Mouse (Mus musculus) liver, embryonic 16.5 days (tissue): ENCODE data around the gene Utp11. TPM values are rescaled to one million over a fixed set of nuclear protein-coding genes. Genes with fewer than 3 reads are reported as not detected.
"Not testable (repeated sequence)": the region's sequence is repeated elsewhere in the genome, so short reads cannot be mapped to it uniquely, and the experiment has no call there.

Source experiments
- ATAC-seq: fragments of 200-750 bp; cut with Nextera tagmentation; 2 replicates; pipeline ENCODE4 v1.8.0; 2017; ENCODE audit warnings: low read depth, mild to moderate bottlenecking, moderate number of reproducible peaks, moderate library complexity
- H3K27ac ChIP-seq: fragments of 300-500 bp; sonication (generic); 2 replicates; pipeline ENCODE4 v1.5.1; 2014; ENCODE audit warnings: mild to moderate bottlenecking, low read length
- H3K27me3 ChIP-seq: fragments of 300-500 bp; sonication (generic); 2 replicates; pipeline ENCODE4 v1.6.1; 2014; ENCODE audit warnings: low read depth, low read length, mixed read lengths; ENCODE audit not compliant: control insufficient read depth, insufficient read depth
- H3K36me3 ChIP-seq: fragments of 300-500 bp; sonication (generic); 2 replicates; pipeline ENCODE4 v1.6.1; 2014; ENCODE audit warnings: mild to moderate bottlenecking; ENCODE audit not compliant: control insufficient read depth, insufficient read depth
- H3K4me1 ChIP-seq: fragments of 300-500 bp; sonication (generic); 2 replicates; pipeline ENCODE4 v1.6.1; 2014; ENCODE audit warnings: low read depth, low read length, mixed read lengths; ENCODE audit not compliant: control insufficient read depth
- H3K4me2 ChIP-seq: fragments of 300-500 bp; sonication (generic); 2 replicates; pipeline ENCODE4 v1.6.1; 2014; ENCODE audit warnings: low read depth, low read length, mixed read lengths
- H3K4me3 ChIP-seq: fragments of 300-500 bp; sonication (generic); 2 replicates; pipeline ENCODE4 v1.5.1; 2014; ENCODE audit warnings: low read depth, mild to moderate bottlenecking, low read length
- H3K9ac ChIP-seq: fragments of 300-500 bp; sonication (generic); 2 replicates; pipeline ENCODE4 v1.6.1; 2014; ENCODE audit warnings: low read depth, low read length
- H3K9me3 ChIP-seq: fragments of 300-500 bp; sonication (generic); replicated peaks from 2 replicates; pipeline ENCODE4 v1.6.1; 2016; ENCODE audit warnings: low read length; ENCODE audit not compliant: control insufficient read depth
- WGBS: fragments of 180-500 bp; shearing (Covaris S2); extraction: QIAGEN DNeasy Blood & Tissue Kit; methylation state at CpG from one replicate; pipeline ENCODE4 v1.1.7; 2014; ENCODE audit not compliant: insufficient replicate concordance; 5-methylcytosine and 5-hydroxymethylcytosine counted together
- polyA plus RNA-seq: library from polyadenylated mRNA; unstranded; fragments of >200 nt; fragmentation: Nextera tagmentation; extraction: Ambion mirVana; gene quantifications from 2 replicates; pipeline ENCODE4 v1.2.1, GENCODE M21; 2015

The Utp11 gene
- polyA plus RNA-seq, 1 experiment from 2014 or later: 19.9 TPM

DNA sequence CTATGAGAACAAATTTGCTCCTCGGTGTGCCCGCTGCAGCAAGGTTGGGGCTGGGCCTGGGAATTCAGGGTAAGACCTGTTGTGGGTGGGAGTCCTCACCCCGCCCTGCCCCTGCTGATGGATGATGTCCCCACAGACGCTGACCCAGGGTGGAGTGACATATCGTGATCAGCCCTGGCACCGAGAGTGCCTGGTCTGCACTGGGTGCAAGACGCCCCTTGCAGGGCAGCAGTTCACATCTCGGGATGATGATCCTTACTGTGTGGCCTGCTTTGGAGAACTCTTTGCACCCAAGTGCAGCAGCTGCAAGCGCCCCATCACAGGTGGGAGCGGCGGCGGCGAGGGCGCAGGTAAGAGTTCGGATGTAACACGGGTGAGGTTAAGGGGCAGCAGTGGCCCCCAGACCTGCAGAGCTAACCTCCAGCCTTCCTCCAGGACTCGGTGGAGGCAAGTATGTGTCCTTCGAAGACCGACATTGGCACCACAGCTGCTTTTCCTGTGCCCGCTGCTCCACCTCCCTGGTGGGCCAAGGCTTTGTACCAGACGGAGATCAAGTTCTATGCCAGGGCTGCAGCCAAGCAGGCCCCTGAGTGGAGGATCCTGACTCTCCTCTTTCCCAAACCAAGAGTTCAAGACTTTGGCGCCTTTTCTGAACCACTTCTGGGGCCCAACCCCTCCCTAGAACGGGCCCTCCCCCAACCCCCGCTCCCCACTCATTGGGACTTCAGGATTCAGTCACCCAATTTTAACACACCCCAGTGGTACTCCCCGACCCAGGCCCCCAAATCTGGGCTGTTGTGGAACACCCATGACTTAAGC lies 14.2 kb upstream of the Utp11 start:
- H3K27ac ChIP-seq, H3K36me3 ChIP-seq: not testable (repeated sequence)

GRCm38 (mm10) chr4:124705661-124706269 lies 12.4 kb upstream of the Utp11 start:
- Histone ChIP-seq H3K4me2 (no peak overlapping the region), H3K9ac (no peak overlapping the region), H3K9me3 (no peaks in the 10 kb centered on the region), H3K27me3 (peaks cover 10% of the 10 kb centered on the region), H3K4me3 (no peak overlapping the region), H3K36me3 (no peaks in the 10 kb centered on the region; the same call in 1 of the 2 replicates), H3K4me1 (peaks cover 50% of the 10 kb centered on the region), H3K27ac (peak overlapping the region; percentile 50)
- ATAC-seq: no peak
- 73% methylated on average over 23 of the region's 23 CpGs for WGBS

More for the DNA sequence above, 14.2 kb upstream of the Utp11 start:
- H3K9ac ChIP-seq, ATAC-seq, H3K4me3 ChIP-seq, H3K4me2 ChIP-seq, H3K9me3 ChIP-seq, H3K27me3 ChIP-seq: not testable (repeated sequence)
- peaks cover 52% of the 10 kb centered on the region for H3K4me1 ChIP-seq
- 74% methylated on average over 25 of the region's 25 CpGs for WGBS

DNA sequence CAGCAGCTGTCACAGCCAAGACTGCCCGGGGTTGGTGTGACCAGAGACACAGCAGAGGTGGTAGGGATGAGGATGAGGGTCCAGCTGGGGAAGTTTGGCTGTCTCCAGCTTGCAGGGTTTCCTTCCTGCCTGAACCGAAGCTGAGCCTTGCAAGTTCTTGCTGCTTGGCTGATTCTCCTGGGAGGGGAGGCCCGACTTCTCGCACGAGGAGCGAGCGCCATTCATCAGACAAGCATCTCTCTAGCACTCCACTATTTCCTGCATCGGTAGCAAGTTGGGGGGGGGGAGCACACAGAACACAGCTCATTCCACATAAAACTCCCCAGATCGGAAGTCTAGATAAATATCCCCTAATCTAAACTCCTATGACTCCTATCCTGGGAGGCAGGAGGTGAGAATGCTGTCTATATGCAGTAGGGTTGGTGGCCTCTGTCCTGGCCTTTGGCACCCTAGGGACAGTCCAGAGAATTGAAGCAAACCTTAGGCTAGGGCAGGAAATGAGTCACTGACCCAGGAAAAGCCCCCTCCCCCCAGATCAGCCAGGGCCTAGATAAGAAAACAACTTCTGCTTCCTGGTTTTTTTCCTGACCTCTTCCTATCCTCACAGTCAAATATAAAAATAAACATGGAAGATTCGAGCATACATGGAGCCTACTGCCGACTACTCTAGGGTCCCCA lies 11.5 kb upstream of the Utp11 start:
- no peaks in the 10 kb centered on the region; the same call in 1 of the 2 replicates for H3K36me3 ChIP-seq
- H3K4me2 ChIP-seq: peak overlapping the region; percentile 15; the same call in 1 of the 2 replicates
- H3K4me3 ChIP-seq: no peak overlapping the region
- H3K27me3 ChIP-seq: peaks cover 15% of the 10 kb centered on the region
- peak overlapping the region; percentile 50 for H3K27ac ChIP-seq
- H3K4me1 ChIP-seq: peaks cover 47% of the 10 kb centered on the region
- no peak overlapping the region; the same call in 1 of the 2 replicates for H3K9ac ChIP-seq
- H3K9me3 ChIP-seq: no peaks in the 10 kb centered on the region
- ATAC-seq: no peak
- WGBS: 18% methylated on average over 11 of the region's 11 CpGs

- peak overlapping the region; percentile 50 for H3K27ac ChIP-seq
- peak overlapping the region; percentile 18; the same call in 1 of the 2 replicates for H3K4me2 ChIP-seq
- H3K4me1 ChIP-seq: peaks cover 41% of the 10 kb centered on the region
- H3K9me3 ChIP-seq: no peaks in the 10 kb centered on the region
- H3K9ac ChIP-seq: no peak overlapping the region; the same call in 1 of the 2 replicates
- no peak for ATAC-seq
- H3K27me3 ChIP-seq: peaks cover 15% of the 10 kb centered on the region
- H3K4me3 ChIP-seq: no peak overlapping the region
- 24% methylated on average over 6 of the region's 6 CpGs for WGBS
- no peaks in the 10 kb centered on the region; the same call in 1 of the 2 replicates for H3K36me3 ChIP-seq
Observed at GRCm38 (mm10) chr4:124703881-124704796, 10.7 kb upstream of the Utp11 start.

DNA sequence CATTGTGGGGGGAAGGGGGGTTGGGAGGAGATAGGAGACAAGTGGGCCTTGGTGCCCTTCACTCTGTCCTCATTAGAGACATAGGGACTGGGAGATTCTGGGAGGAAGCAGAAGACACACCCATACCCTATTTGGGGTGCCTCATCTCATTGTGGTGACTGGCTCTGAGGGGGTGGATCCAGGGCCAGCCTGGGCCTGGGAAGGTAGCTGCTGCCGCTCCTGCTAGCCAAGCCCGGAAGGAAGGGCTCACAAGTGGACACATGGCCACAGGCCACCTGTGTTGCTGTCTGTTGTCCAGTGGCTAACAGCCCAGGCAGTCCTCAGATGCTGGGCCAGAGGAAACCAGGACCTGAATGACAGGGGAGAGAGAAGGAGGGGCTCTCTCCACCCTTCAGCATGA lies 10.0 kb upstream of the Utp11 start:
- peak overlapping the region; percentile 43 for H3K27ac ChIP-seq
- 23% methylated on average over 2 of the region's 2 CpGs for WGBS
- no peak for ATAC-seq
- no peaks in the 10 kb centered on the region; the same call in 1 of the 2 replicates for H3K36me3 ChIP-seq
- no peaks in the 10 kb centered on the region for H3K9me3 ChIP-seq
- H3K4me1 ChIP-seq: peaks cover 34% of the 10 kb centered on the region
- no peak overlapping the region; the same call in 1 of the 2 replicates for H3K9ac ChIP-seq
- peaks cover 15% of the 10 kb centered on the region for H3K27me3 ChIP-seq
- H3K4me3 ChIP-seq: no peak overlapping the region
- peak overlapping the region; percentile 18; the same call in 1 of the 2 replicates for H3K4me2 ChIP-seq

GRCm38 (mm10) chr4:124701916-124702315 lies 8.5 kb upstream of the Utp11 start:
- Histone ChIP-seq H3K9me3 (no peaks in the 10 kb centered on the region), H3K27me3 (peaks cover 15% of the 10 kb centered on the region), H3K36me3 (no peaks in the 10 kb centered on the region; the same call in 1 of the 2 replicates), H3K4me2 (peak overlapping the region; percentile 72), H3K4me3 (peak overlapping the region; percentile 69), H3K27ac (no peak overlapping the region), H3K4me1 (peaks cover 32% of the 10 kb centered on the region), H3K9ac (peak overlapping the region; percentile 70; the same call in 1 of the 2 replicates)
- 67% methylated on average over 5 of the region's 5 CpGs for WGBS
- ATAC-seq: no peak

- H3K4me2 ChIP-seq: peak overlapping the region; percentile 72
- peak overlapping the region; percentile 69 for H3K4me3 ChIP-seq
- no peaks in the 10 kb centered on the region for H3K36me3 ChIP-seq
- peak overlapping the region; percentile 53 for H3K27ac ChIP-seq
- peaks cover 33% of the 10 kb centered on the region for H3K4me1 ChIP-seq
- H3K9ac ChIP-seq: peak overlapping the region; percentile 70
- no peak for ATAC-seq
- H3K9me3 ChIP-seq: no peaks in the 10 kb centered on the region
- H3K27me3 ChIP-seq: peaks cover 15% of the 10 kb centered on the region
- 7% methylated on average over 22 of the region's 22 CpGs for WGBS
Observed at GRCm38 (mm10) chr4:124701052-124701845, 7.8 kb upstream of the Utp11 start.
